Mouse (Mus musculus) liver, adult 2 months (tissue): ENCODE results near the gene Mettl1. TPM values are rescaled to one million over a fixed set of nuclear protein-coding genes. Genes with fewer than 3 reads are reported as not detected.

Experiments
- DNase-seq: peaks from one replicate; pipeline ENCODE4 v3.0.0-alpha.2; 2011; ENCODE audit warnings: low read depth, low spot score; ENCODE audit errors: extremely low read depth
- H3K27ac ChIP-seq: fragments of 200-500 bp; replicated peaks from 2 replicates; pipeline ENCODE4 v1.5.1; 2012; ENCODE audit warnings: low read depth, mild to moderate bottlenecking, control low read depth, inconsistent platforms, low read length; ENCODE audit not compliant: insufficient read depth
- H3K27me3 ChIP-seq: fragments of 200-500 bp; 2 replicates; pipeline ENCODE4 v1.6.1; 2012; ENCODE audit warnings: mild to moderate bottlenecking, moderate library complexity, low read length, inconsistent platforms; ENCODE audit not compliant: control insufficient read depth, insufficient read depth
- H3K36me3 ChIP-seq: fragments of 200-500 bp; 2 replicates; pipeline ENCODE4 v1.6.1; 2012; ENCODE audit warnings: low read length, inconsistent platforms; ENCODE audit not compliant: control insufficient read depth, insufficient read depth
- H3K4me1 ChIP-seq: fragments of 200-500 bp; 2 replicates; pipeline ENCODE4 v1.6.1; 2011; ENCODE audit warnings: low read length; ENCODE audit not compliant: control insufficient read depth, insufficient read depth
- H3K4me3 ChIP-seq: fragments of 200-500 bp; 2 replicates; pipeline ENCODE4 v1.5.1; 2011; ENCODE audit warnings: low read depth, mild to moderate bottlenecking, control low read depth, low read length, moderate library complexity; ENCODE audit not compliant: insufficient read depth
- H3K79me2 ChIP-seq: fragments of 200-500 bp; 2 replicates; pipeline ENCODE4 v1.6.1; 2012; ENCODE audit warnings: inconsistent platforms, mild to moderate bottlenecking, low read length, moderate library complexity; ENCODE audit not compliant: control insufficient read depth, insufficient read depth
- H3K9ac ChIP-seq: fragments of 200-500 bp; 2 replicates; pipeline ENCODE4 v1.6.1; 2012; ENCODE audit warnings: low read depth, mild to moderate bottlenecking, control low read depth, inconsistent platforms, low read length
- CTCF ChIP-seq: fragments of 200-500 bp; IDR thresholded peaks from 2 replicates; pipeline ENCODE4 v1.5.1; 2011; ENCODE audit warnings: low read depth, low read length, control low read depth
- POLR2A ChIP-seq: fragments of 200-500 bp; IDR thresholded peaks from 2 replicates; pipeline ENCODE4 v1.6.1; 2011; ENCODE audit warnings: low read length, control low read depth; ENCODE audit not compliant: insufficient read depth; ENCODE audit errors: extremely low read depth
- WGBS: fragments of 180-500 bp; shearing (Covaris S2); methylation state at CpG from one replicate; pipeline ENCODE4 v1.1.7; 2018; 5-methylcytosine and 5-hydroxymethylcytosine counted together
- polyA plus RNA-seq: library from polyadenylated mRNA; depleted of rRNA; stranded (reverse); fragments of >200 nt; gene quantifications from 2 replicates; pipeline ENCODE4 v1.2.3, GENCODE M21; 2012
- total RNA-seq: library from RNA; depleted of rRNA; stranded (reverse); fragments of >200 nt; gene quantifications from 2 replicates; pipeline ENCODE4 v1.2.3, GENCODE M21; 2014

Gene Mettl1
- total and polyA plus RNA-seq, 2 experiments = 5.2 to 17.9 TPM

DNA sequence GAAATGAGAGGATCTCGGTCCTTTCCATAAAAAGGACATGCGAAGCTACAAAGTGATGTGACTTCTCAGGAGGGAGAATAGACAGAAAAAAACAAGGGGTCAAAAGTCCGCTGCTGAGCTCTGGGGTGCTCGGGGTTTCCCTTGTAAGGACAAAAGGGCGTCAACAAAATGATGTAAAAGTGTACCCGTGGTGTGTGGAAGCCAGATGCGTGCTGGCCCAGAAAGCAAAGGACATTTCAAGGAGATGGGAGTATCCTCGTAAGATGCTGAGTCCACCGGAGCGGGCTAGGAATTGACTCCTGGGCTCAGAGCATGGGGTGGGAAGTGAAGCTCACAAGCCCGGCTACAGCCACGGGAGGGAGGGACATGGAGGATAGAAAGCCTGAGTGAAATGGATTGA is 3.6 kb upstream of the Mettl1 start:
- no peak overlapping the region for H3K9ac ChIP-seq
- no peak overlapping the region for H3K4me3 ChIP-seq
- no peaks in the 10 kb centered on the region for H3K36me3 ChIP-seq
- no peaks in the 10 kb centered on the region for H3K79me2 ChIP-seq
- H3K4me1 ChIP-seq = peaks cover 5% of the 10 kb centered on the region; the same call in 1 of the 2 replicates
- no peak for TF ChIP-seq CTCF
- TF ChIP-seq POLR2A = no peak
- 73% methylated on average over 12 of the region's 12 CpGs for WGBS
- no peak for DNase-seq
- H3K27me3 ChIP-seq = no peaks in the 10 kb centered on the region
- H3K27ac ChIP-seq = no peak overlapping the region

GRCm38 (mm10) chr10:127040569-127041214 is 522 bp upstream of the Mettl1 start:
- Histone ChIP-seq H3K9ac (peak overlapping the region; percentile 47), H3K27me3 (no peaks in the 10 kb centered on the region), H3K79me2 (no peaks in the 10 kb centered on the region), H3K36me3 (no peaks in the 10 kb centered on the region), H3K27ac (no peak overlapping the region), H3K4me3 (peak overlapping the region; percentile 84), H3K4me1 (peaks cover 5% of the 10 kb centered on the region; the same call in 1 of the 2 replicates)
- 4% methylated on average over 20 of the region's 20 CpGs for WGBS
- no peak for DNase-seq
- TF ChIP-seq POLR2A (no peak), CTCF (no peak)

GRCm38 (mm10) chr10:127041774-127042338 is 642 bp downstream of the Mettl1 start:
- no peaks in the 10 kb centered on the region for H3K79me2 ChIP-seq
- DNase-seq = peak; percentile 70
- no peaks in the 10 kb centered on the region for H3K36me3 ChIP-seq
- H3K4me3 ChIP-seq = peak overlapping the region; percentile 84
- H3K9ac ChIP-seq = peak overlapping the region; percentile 71
- no peak overlapping the region; the same call in 1 of the 2 replicates for H3K27ac ChIP-seq
- TF ChIP-seq CTCF (no peak), POLR2A (no peak)
- H3K4me1 ChIP-seq = peaks cover 5% of the 10 kb centered on the region; the same call in 1 of the 2 replicates
- H3K27me3 ChIP-seq = no peaks in the 10 kb centered on the region
- under 1% methylated on average over 44 of the region's 44 CpGs for WGBS

DNA sequence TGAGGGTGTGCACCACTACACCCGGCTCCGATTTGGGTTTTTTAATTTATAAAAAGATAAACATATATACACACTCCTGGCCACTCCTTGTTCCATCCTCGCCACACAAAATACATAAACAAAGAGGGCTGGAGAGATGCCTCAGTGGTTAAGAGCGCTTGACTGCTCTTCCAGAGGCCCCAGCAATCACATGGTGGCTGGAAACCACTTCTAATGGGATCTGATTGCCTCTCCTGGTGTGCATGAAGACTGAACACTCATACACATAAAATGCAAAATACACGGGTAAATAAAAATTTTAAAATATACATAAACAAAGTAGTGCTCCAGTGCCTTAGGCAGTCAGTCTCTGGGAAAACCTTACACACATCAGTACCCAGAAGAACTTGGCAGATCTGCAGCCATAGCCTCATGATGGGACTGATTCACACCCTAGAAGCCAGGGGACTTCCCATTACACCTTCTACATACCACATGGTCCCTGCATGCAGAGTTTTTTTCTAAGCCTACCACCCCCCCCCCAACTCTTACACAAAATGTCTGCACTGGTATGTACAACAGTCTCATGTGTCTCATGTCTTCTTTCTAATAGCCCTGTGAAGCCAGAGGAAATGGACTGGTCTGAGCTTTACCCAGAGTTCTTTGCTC is 1.4 kb downstream of the Mettl1 start:
- H3K4me1 ChIP-seq = peaks cover 5% of the 10 kb centered on the region; the same call in 1 of the 2 replicates
- H3K36me3 ChIP-seq = no peaks in the 10 kb centered on the region
- peak overlapping the region; percentile 24; the same call in 1 of the 2 replicates for H3K9ac ChIP-seq
- no peaks in the 10 kb centered on the region for H3K79me2 ChIP-seq
- H3K27me3 ChIP-seq = no peaks in the 10 kb centered on the region
- peak overlapping the region; percentile 84 for H3K4me3 ChIP-seq
- TF ChIP-seq CTCF = no peak
- TF ChIP-seq POLR2A = no peak
- 28% methylated on average over 5 of the region's 5 CpGs for WGBS
- DNase-seq = no peak
- H3K27ac ChIP-seq = no peak overlapping the region

DNA sequence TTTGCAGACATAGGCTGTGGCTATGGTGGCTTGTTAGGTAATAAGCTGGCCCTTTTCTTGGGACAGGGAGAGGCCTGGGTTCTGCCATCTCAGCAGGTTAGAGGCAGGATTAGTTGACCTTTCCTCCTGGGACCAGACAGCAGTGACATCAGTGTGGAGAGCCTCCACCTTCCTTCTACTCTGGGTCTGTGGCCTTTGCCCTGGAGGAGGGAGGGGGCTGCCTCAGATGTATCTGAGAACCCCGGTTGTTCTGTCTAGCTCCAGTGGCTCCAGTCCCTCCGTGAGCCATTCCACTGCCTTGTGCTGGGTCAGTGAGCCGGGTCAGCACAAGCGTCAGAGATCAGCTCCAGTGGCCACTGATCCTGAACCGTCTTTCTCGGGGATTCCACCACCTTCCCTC is 2.0 kb downstream of the Mettl1 start:
- no peaks in the 10 kb centered on the region for H3K79me2 ChIP-seq
- TF ChIP-seq POLR2A (no peak), CTCF (no peak)
- WGBS = 93% methylated on average over 6 of the region's 6 CpGs
- H3K27ac ChIP-seq = no peak overlapping the region
- peaks cover 5% of the 10 kb centered on the region; the same call in 1 of the 2 replicates for H3K4me1 ChIP-seq
- peaks cover 4% of the 10 kb centered on the region; the same call in 1 of the 2 replicates for H3K27me3 ChIP-seq
- H3K4me3 ChIP-seq = no peak overlapping the region
- no peak overlapping the region for H3K9ac ChIP-seq
- no peak for DNase-seq
- H3K36me3 ChIP-seq = no peaks in the 10 kb centered on the region
